Mouse (Mus musculus) R1 (cell line): ENCODE measurements at regions not wholly inside any gene's neighbourhood (a gene's known extent, or its start where the extent isn't known, plus 50 kb on each side); places are given as distances from the start of the nearest gene placed in this dataset.

Experiments
- DNase-seq: peaks from one replicate; pipeline ENCODE4 v3.0.0-alpha.2; 2018; ENCODE audit warnings: low read depth, low spot score

DNA sequence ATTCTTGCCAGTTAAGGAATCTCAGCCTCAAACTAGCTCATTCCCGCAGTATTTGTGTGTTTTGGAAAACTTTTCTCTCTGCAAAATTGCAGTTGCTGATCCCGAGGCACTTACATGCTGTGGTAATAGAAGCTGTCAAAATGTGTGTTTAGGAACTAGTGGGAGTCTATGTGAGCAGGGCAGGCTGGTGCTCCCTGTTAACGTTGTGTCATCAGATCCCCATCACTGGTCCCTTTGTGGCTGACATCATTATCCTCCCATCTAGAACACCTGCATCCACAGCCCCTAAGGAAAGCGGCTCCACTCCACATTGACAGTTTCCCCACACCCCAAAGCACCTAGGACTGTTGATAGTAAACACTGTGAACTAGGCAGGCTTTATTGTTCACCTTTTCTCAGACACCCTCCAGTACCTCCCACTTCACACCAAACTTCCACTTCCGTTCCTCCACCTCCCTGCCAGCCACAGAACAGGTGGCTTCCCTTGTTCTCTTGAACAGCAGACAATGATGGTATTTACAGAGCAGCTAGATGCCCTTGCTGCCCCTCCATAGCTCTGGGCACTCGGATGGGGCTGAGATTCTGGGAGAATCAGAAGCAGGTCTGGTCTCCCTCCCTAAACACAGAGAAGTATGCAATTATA, 275.8 kb downstream of the Gm19410 start:
- no peak for DNase-seq

GRCm38 (mm10) chr8:36042594-36042993, 277.0 kb downstream of the Gm19410 start:
- DNase-seq: no peak
